Mouse (Mus musculus) kidney, postnatal 0 days (tissue): ENCODE measurements around the gene Mex3b. TPM values are rescaled to one million over a fixed set of nuclear protein-coding genes. Genes with fewer than 3 reads are reported as not detected.

ENCODE experiments used
- ATAC-seq: fragments of 200-750 bp; cut with Nextera tagmentation; replicated peaks from 2 replicates; pipeline ENCODE4 v1.8.0; 2017; ENCODE audit warnings: low read depth, moderate number of reproducible peaks, moderate TSS enrichment, moderate library complexity; ENCODE audit not compliant: low FRiP score
- DNase-seq: peaks from one replicate; pipeline ENCODE4 v3.0.0-alpha.2; 2016; ENCODE audit warnings: low spot score
- H3K27ac ChIP-seq: fragments of 300-500 bp; sonication (generic); 2 replicates; pipeline ENCODE4 v1.5.1; 2014; ENCODE audit warnings: mild to moderate bottlenecking
- H3K27me3 ChIP-seq: fragments of 300-500 bp; sonication (generic); 2 replicates; pipeline ENCODE4 v1.6.1; 2014; ENCODE audit warnings: low read length, mixed read lengths; ENCODE audit not compliant: insufficient read depth
- H3K36me3 ChIP-seq: fragments of 300-500 bp; sonication (generic); 2 replicates; pipeline ENCODE4 v1.6.1; 2014; ENCODE audit warnings: low read length, mixed read lengths; ENCODE audit not compliant: insufficient read depth
- H3K4me1 ChIP-seq: fragments of 300-500 bp; sonication (generic); replicated peaks from 2 replicates; pipeline ENCODE4 v1.6.1; 2014; ENCODE audit warnings: antibody characterized with exemption, low read length, mixed read lengths; ENCODE audit not compliant: insufficient read depth
- H3K4me2 ChIP-seq: fragments of 300-500 bp; sonication (generic); 2 replicates; pipeline ENCODE4 v1.6.1; 2014; ENCODE audit warnings: mild to moderate bottlenecking, low read length, moderate library complexity, mixed read lengths
- H3K4me3 ChIP-seq: fragments of 300-500 bp; sonication (generic); replicated peaks from 2 replicates; pipeline ENCODE4 v1.5.1; 2014; ENCODE audit warnings: low read depth, low read length
- H3K9ac ChIP-seq: fragments of 300-500 bp; sonication (generic); 2 replicates; pipeline ENCODE4 v1.6.1; 2014; ENCODE audit warnings: low read depth, low read length
- H3K9me3 ChIP-seq: fragments of 300-500 bp; sonication (generic); replicated peaks from 2 replicates; pipeline ENCODE4 v1.6.1; 2016; ENCODE audit warnings: low read length, inconsistent platforms, mixed read lengths
- CTCF ChIP-seq: IDR thresholded peaks from 2 replicates; pipeline ENCODE4 v1.5.1; 2016; ENCODE audit warnings: antibody characterized with exemption, low read depth, mild to moderate bottlenecking, moderate library complexity
- WGBS: fragments of 180-500 bp; shearing (Covaris S2); extraction: QIAGEN DNeasy Blood & Tissue Kit; methylation state at CpG from one replicate; pipeline ENCODE4 v1.1.7; 2014; 5-methylcytosine and 5-hydroxymethylcytosine counted together
- polyA plus RNA-seq: library from polyadenylated mRNA; unstranded; fragments of >200 nt; fragmentation: Nextera tagmentation; extraction: Ambion mirVana; gene quantifications from 2 replicates; pipeline ENCODE4 v1.2.1, GENCODE M21; 2015

The Mex3b gene
- polyA plus RNA-seq, 1 experiment from 2014 or later: 11.3 TPM

GRCm38 (mm10) chr7:82851670-82852069, 15.5 kb upstream of the Mex3b start:
- no peak for TF ChIP-seq CTCF
- no peak overlapping the region for H3K9ac ChIP-seq
- H3K27me3 ChIP-seq: no peaks in the 10 kb centered on the region
- no peak overlapping the region for H3K4me3 ChIP-seq
- no peaks in the 10 kb centered on the region for H3K9me3 ChIP-seq
- H3K4me2 ChIP-seq: no peak overlapping the region
- DNase-seq (no peak), ATAC-seq (no peak)
- no peaks in the 10 kb centered on the region for H3K4me1 ChIP-seq
- 79% methylated on average over 4 of the region's 4 CpGs for WGBS
- no peak overlapping the region for H3K27ac ChIP-seq
- H3K36me3 ChIP-seq: no peaks in the 10 kb centered on the region

GRCm38 (mm10) chr7:82854195-82854766, 12.9 kb upstream of the Mex3b start:
- Histone ChIP-seq H3K27me3 (no peaks in the 10 kb centered on the region), H3K9ac (no peak overlapping the region), H3K36me3 (no peaks in the 10 kb centered on the region), H3K4me2 (no peak overlapping the region), H3K4me1 (no peaks in the 10 kb centered on the region), H3K4me3 (no peak overlapping the region), H3K27ac (no peak overlapping the region), H3K9me3 (no peaks in the 10 kb centered on the region)
- ATAC-seq: no peak
- 41% methylated on average over 3 of the region's 3 CpGs for WGBS
- peak; percentile 50 for DNase-seq
- TF ChIP-seq CTCF: no peak

- no peaks in the 10 kb centered on the region for H3K27me3 ChIP-seq
- DNase-seq: no peak
- no peaks in the 10 kb centered on the region for H3K9me3 ChIP-seq
- TF ChIP-seq CTCF: no peak
- no peak overlapping the region for H3K27ac ChIP-seq
- H3K36me3 ChIP-seq: no peaks in the 10 kb centered on the region
- WGBS: 46% methylated on average over 4 of the region's 4 CpGs
- ATAC-seq: no peak
- no peak overlapping the region for H3K9ac ChIP-seq
- H3K4me3 ChIP-seq: no peak overlapping the region
- H3K4me2 ChIP-seq: no peak overlapping the region
- no peaks in the 10 kb centered on the region for H3K4me1 ChIP-seq
Observed at GRCm38 (mm10) chr7:82858611-82859010, 8.5 kb upstream of the Mex3b start.

- Histone ChIP-seq H3K9me3 (no peaks in the 10 kb centered on the region), H3K4me1 (no peaks in the 10 kb centered on the region), H3K4me3 (no peak overlapping the region), H3K4me2 (no peak overlapping the region), H3K27me3 (no peaks in the 10 kb centered on the region), H3K36me3 (no peaks in the 10 kb centered on the region), H3K27ac (no peak overlapping the region), H3K9ac (no peak overlapping the region)
- no peak for TF ChIP-seq CTCF
- DNase-seq (no peak), ATAC-seq (no peak)
- WGBS: 81% methylated on average over 2 of the region's 2 CpGs
Observed at GRCm38 (mm10) chr7:82860626-82861025, 6.5 kb upstream of the Mex3b start.

GRCm38 (mm10) chr7:82863341-82863740, 3.8 kb upstream of the Mex3b start:
- Histone ChIP-seq H3K4me1 (no peaks in the 10 kb centered on the region; the same call in 1 of the 2 replicates), H3K4me3 (no peak overlapping the region), H3K27me3 (no peaks in the 10 kb centered on the region), H3K9me3 (no peaks in the 10 kb centered on the region), H3K9ac (no peak overlapping the region), H3K36me3 (no peaks in the 10 kb centered on the region), H3K27ac (no peak overlapping the region), H3K4me2 (no peak overlapping the region)
- ATAC-seq (no peak), DNase-seq (no peak)
- no peak for TF ChIP-seq CTCF
- WGBS: 48% methylated on average over 6 of the region's 6 CpGs

- Histone ChIP-seq H3K9ac (no peak overlapping the region), H3K27ac (no peak overlapping the region), H3K9me3 (no peaks in the 10 kb centered on the region), H3K4me3 (no peak overlapping the region), H3K27me3 (no peaks in the 10 kb centered on the region), H3K36me3 (no peaks in the 10 kb centered on the region), H3K4me1 (peaks cover 6% of the 10 kb centered on the region), H3K4me2 (peak overlapping the region; percentile 59)
- ATAC-seq (no peak), DNase-seq (no peak)
- WGBS: 49% methylated on average over 8 of the region's 8 CpGs
- TF ChIP-seq CTCF: peak; percentile 9; the same call in 1 of the 2 replicates
Observed at GRCm38 (mm10) chr7:82864260-82864990, 2.7 kb upstream of the Mex3b start.
